Mouse (Mus musculus) neural tube, embryonic 14.5 days (tissue): ENCODE results near the gene Cdc14a. TPM values are rescaled to one million over a fixed set of nuclear protein-coding genes. Genes with fewer than 3 reads are reported as not detected.

Experiments
- ATAC-seq: fragments of 200-750 bp; cut with Nextera tagmentation; 2 replicates; pipeline ENCODE4 v1.8.0; 2017; ENCODE audit warnings: low read depth, mild to moderate bottlenecking, moderate TSS enrichment, moderate library complexity
- H3K27ac ChIP-seq: fragments of 300-500 bp; sonication (generic); 2 replicates; pipeline ENCODE4 v1.5.1; 2014; ENCODE audit warnings: low read depth, mild to moderate bottlenecking, control low read depth, low read length, moderate library complexity, mixed read lengths
- H3K27me3 ChIP-seq: fragments of 300-500 bp; sonication (generic); 2 replicates; pipeline ENCODE4 v1.6.1; 2014; ENCODE audit warnings: low read length; ENCODE audit not compliant: control insufficient read depth, insufficient read depth
- H3K36me3 ChIP-seq: fragments of 300-500 bp; sonication (generic); 2 replicates; pipeline ENCODE4 v1.6.1; 2014; ENCODE audit warnings: low read length, mixed read lengths; ENCODE audit not compliant: control insufficient read depth, insufficient read depth
- H3K4me1 ChIP-seq: fragments of 300-500 bp; sonication (generic); 2 replicates; pipeline ENCODE4 v1.6.1; 2014; ENCODE audit warnings: low read length; ENCODE audit not compliant: control insufficient read depth, insufficient read depth
- H3K4me2 ChIP-seq: fragments of 300-500 bp; sonication (generic); 2 replicates; pipeline ENCODE4 v1.6.1; 2014; ENCODE audit warnings: mild to moderate bottlenecking, low read depth, low read length, control low read depth
- H3K4me3 ChIP-seq: fragments of 300-500 bp; sonication (generic); 2 replicates; pipeline ENCODE4 v1.5.1; 2014; ENCODE audit warnings: low read depth, low read length, control low read depth, mixed read lengths
- H3K9ac ChIP-seq: fragments of 300-500 bp; sonication (generic); replicated peaks from 2 replicates; pipeline ENCODE4 v1.6.1; 2014; ENCODE audit warnings: low read depth, mild to moderate bottlenecking, control low read depth, low read length, mixed read lengths
- H3K9me3 ChIP-seq: fragments of 300-500 bp; sonication (generic); 2 replicates; pipeline ENCODE4 v1.6.1; 2016; ENCODE audit warnings: low read length; ENCODE audit not compliant: control insufficient read depth
- WGBS: fragments of 180-500 bp; shearing (Covaris S2); extraction: QIAGEN DNeasy Blood & Tissue Kit; methylation state at CpG from one replicate; pipeline ENCODE4 v1.1.7; 2014; 5-methylcytosine and 5-hydroxymethylcytosine counted together
- polyA plus RNA-seq: library from polyadenylated mRNA; unstranded; fragments of >200 nt; fragmentation: Nextera tagmentation; extraction: Ambion mirVana; gene quantifications from 2 replicates; pipeline ENCODE4 v1.2.1, GENCODE M21; 2014

Cdc14a gene
- polyA plus RNA-seq, 1 experiment from 2014 or later, result 4.9 TPM

GRCm38 (mm10) chr3:116333229-116333628 is 90.6 kb downstream of the Cdc14a start:
- H3K36me3 ChIP-seq, result no peaks in the 10 kb centered on the region
- WGBS, result 4% methylated on average over 7 of the region's 7 CpGs
- no peak overlapping the region for H3K4me2 ChIP-seq
- H3K9me3 ChIP-seq, result no peaks in the 10 kb centered on the region
- ATAC-seq, result no peak
- H3K27ac ChIP-seq, result no peak overlapping the region
- H3K9ac ChIP-seq, result no peak overlapping the region
- H3K4me3 ChIP-seq, result no peak overlapping the region
- H3K27me3 ChIP-seq, result no peaks in the 10 kb centered on the region
- no peaks in the 10 kb centered on the region for H3K4me1 ChIP-seq

- H3K9ac ChIP-seq, result no peak overlapping the region
- H3K27ac ChIP-seq, result no peak overlapping the region
- peaks cover 4% of the 10 kb centered on the region; the same call in 1 of the 2 replicates for H3K4me1 ChIP-seq
- no peak overlapping the region for H3K4me3 ChIP-seq
- 42% methylated on average over 8 of the region's 8 CpGs for WGBS
- no peaks in the 10 kb centered on the region for H3K36me3 ChIP-seq
- peak; percentile 85 for ATAC-seq
- no peaks in the 10 kb centered on the region for H3K9me3 ChIP-seq
- no peak overlapping the region for H3K4me2 ChIP-seq
- no peaks in the 10 kb centered on the region for H3K27me3 ChIP-seq
Observed at GRCm38 (mm10) chr3:116331811-116332464, 91.9 kb downstream of the Cdc14a start.

DNA sequence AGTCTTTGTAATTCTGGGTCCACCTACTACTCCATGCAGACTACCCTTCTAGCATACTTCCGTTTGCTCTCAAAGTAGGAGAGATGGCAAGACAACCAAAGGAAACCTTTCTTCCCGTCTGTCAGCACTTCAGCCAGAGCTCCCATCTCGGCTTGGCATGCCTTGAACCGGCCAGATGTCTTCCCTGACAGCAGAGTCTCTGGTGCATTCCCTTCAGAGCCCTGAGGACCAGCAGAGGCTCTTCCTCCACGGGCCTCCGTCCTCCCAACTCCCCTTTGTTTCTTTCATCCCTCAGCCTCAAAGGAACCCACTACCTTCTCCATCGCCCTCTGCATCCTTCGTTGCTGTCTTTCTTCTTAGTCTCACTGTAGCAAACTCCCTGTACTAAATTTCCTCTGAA is 93.9 kb downstream of the Cdc14a start:
- Histone ChIP-seq H3K36me3 (no peaks in the 10 kb centered on the region), H3K27ac (no peak overlapping the region), H3K4me1 (peaks cover 8% of the 10 kb centered on the region; the same call in 1 of the 2 replicates), H3K27me3 (no peaks in the 10 kb centered on the region), H3K9me3 (no peaks in the 10 kb centered on the region), H3K9ac (no peak overlapping the region), H3K4me2 (no peak overlapping the region), H3K4me3 (no peak overlapping the region)
- no peak for ATAC-seq
- 80% methylated on average over 8 of the region's 8 CpGs for WGBS

DNA sequence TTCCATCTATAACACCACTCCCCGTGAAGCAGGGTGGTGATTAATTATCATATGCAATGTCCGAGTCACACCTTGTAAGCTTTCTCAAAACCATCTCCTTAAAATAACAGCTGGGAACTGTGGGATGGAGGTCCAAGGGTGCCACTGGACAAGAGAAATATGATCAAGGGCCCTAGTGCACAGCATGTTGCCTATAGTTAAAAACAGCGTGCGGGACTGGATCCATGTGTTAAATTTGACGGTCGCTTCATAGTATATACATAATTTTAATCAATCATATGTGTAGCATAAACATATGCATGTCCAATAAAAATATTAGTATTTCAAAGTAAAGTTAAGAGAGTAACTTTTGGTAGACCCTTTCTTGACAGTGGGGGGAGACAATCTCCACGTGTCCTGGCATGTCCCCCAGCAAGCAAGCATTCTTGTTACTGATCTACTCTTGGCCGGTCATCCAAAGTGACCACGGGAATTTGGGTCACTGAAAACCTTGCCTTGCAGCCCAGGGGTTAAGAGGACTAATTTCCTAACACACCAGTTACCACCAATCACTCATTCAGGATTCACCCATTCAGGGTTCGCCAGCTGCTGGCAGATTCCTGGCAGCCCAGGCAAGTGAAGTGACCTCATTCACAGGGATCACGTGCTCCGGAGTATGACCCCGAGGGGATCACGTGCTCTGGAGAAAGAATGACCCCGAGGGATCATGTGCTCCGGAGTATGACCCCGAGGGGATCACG is 94.6 kb downstream of the Cdc14a start:
- H3K27ac ChIP-seq, result no peak overlapping the region
- ATAC-seq, result no peak
- WGBS, result 75% methylated on average over 18 of the region's 18 CpGs

DNA sequence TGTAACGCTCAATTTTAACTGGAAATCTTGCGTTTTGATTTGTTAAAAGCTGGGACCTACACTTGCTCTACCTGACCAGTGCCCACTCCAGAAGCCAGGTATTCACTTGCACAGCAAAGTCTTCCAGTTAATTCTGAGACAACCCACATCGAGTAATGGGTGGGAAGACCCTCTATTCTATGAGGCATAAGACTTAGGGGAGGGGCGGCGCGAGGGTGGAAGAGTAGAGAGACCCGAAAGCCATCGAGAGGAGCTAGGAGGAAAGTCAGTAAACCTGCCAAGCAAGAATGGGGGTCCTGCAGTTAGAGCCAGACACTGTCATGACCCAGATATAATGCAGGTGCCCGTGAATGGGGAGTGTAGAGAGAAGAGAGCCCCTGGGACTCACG is 96.2 kb downstream of the Cdc14a start:
- Histone ChIP-seq H3K4me3 (no peak overlapping the region), H3K9me3 (no peaks in the 10 kb centered on the region), H3K4me1 (peaks cover 8% of the 10 kb centered on the region; the same call in 1 of the 2 replicates), H3K4me2 (no peak overlapping the region; the same call in 1 of the 2 replicates), H3K27ac (no peak overlapping the region), H3K36me3 (no peaks in the 10 kb centered on the region), H3K9ac (no peak overlapping the region), H3K27me3 (no peaks in the 10 kb centered on the region)
- 56% methylated on average over 10 of the region's 10 CpGs for WGBS
- ATAC-seq, result peak; percentile 23; the same call in 1 of the 2 replicates

More for the DNA sequence above, 94.6 kb downstream of the Cdc14a start:
- H3K4me3 ChIP-seq, result no peak overlapping the region
- no peaks in the 10 kb centered on the region for H3K27me3 ChIP-seq
- no peaks in the 10 kb centered on the region for H3K36me3 ChIP-seq
- H3K9me3 ChIP-seq, result no peaks in the 10 kb centered on the region
- H3K4me1 ChIP-seq, result peaks cover 8% of the 10 kb centered on the region; the same call in 1 of the 2 replicates
- no peak overlapping the region for H3K4me2 ChIP-seq
- H3K9ac ChIP-seq, result no peak overlapping the region

GRCm38 (mm10) chr3:116327001-116327615 is 96.7 kb downstream of the Cdc14a start:
- H3K27ac ChIP-seq, result no peak overlapping the region
- no peaks in the 10 kb centered on the region for H3K9me3 ChIP-seq
- peak overlapping the region; percentile 61 for H3K4me2 ChIP-seq
- no peaks in the 10 kb centered on the region for H3K27me3 ChIP-seq
- peak overlapping the region; percentile 26 for H3K4me3 ChIP-seq
- ATAC-seq, result peak; percentile 64
- peaks cover 8% of the 10 kb centered on the region; the same call in 1 of the 2 replicates for H3K4me1 ChIP-seq
- no peaks in the 10 kb centered on the region for H3K36me3 ChIP-seq
- H3K9ac ChIP-seq, result peak overlapping the region; percentile 46
- 7% methylated on average over 23 of the region's 23 CpGs for WGBS

DNA sequence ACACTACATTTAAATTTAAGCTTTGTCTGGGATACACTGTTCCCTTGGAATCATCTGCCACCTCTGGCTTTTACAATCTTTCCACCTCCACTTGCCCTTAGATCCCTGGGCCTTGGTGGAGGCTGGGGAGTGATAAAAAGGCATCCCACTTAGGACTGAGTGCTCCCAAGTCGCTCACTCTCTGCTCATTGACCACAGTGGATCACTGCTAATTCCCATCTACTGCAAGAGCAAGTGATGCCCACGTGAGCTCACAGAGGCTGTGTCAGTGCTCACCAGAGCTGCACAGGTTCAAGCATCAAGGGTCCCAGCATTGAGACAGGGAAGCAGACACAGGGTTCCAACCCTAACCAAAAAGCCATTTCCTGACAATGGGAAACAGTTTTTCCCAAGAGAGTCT is 98.3 kb downstream of the Cdc14a start:
- Histone ChIP-seq H3K27ac (no peak overlapping the region), H3K4me3 (no peak overlapping the region), H3K27me3 (no peaks in the 10 kb centered on the region), H3K4me1 (peaks cover 8% of the 10 kb centered on the region; the same call in 1 of the 2 replicates), H3K36me3 (no peaks in the 10 kb centered on the region), H3K9me3 (no peaks in the 10 kb centered on the region), H3K9ac (no peak overlapping the region), H3K4me2 (no peak overlapping the region)
- ATAC-seq, result no peak
- 53% methylated on average over 2 of the region's 2 CpGs for WGBS

DNA sequence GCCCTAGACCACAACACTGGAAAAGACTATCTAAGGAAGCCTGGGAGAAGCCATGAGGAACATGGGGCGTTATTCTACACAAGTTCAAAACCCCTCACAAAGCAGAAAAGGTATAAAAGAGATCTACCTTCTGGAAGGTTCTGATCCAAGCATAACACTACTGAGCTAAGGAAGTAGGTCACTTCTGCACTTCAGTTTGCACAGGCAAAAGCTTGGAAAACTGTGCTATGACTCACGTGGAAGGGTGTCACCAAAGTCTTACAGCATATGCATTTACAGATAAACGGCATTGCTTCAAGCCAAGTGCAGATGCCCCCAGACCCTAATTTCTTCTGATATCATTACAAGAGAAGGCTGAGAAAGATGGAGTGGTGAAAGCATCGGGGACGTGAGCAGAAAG is 104.1 kb downstream of the Cdc14a start:
- 95% methylated on average over 5 of the region's 5 CpGs for WGBS

DNA sequence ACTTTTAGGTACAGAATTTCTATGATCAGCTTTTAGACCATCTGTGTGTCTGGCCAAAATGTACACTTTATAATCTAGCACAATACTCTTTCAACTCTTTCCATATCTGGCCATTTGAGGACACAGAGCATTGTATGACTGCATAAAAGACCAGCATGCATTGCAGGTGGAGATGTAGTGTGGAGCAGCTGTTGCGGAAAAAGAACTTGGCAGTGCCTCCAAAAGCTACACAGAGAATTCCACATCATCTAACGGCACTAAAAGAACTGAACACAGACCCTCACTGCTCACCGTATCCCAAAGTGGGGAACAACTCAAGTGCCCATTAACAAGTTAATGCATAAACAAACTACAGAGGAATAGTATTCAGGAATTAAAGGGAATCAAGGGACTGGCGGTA is 112.0 kb downstream of the Cdc14a start:
- ATAC-seq, result no peak
- H3K27me3 ChIP-seq, result no peaks in the 10 kb centered on the region
- H3K4me3 ChIP-seq, result no peak overlapping the region
- H3K9me3 ChIP-seq, result no peaks in the 10 kb centered on the region
- H3K27ac ChIP-seq, result no peak overlapping the region
- 77% methylated on average over 4 of the region's 4 CpGs for WGBS
- no peaks in the 10 kb centered on the region for H3K4me1 ChIP-seq
- H3K36me3 ChIP-seq, result no peaks in the 10 kb centered on the region
- H3K4me2 ChIP-seq, result no peak overlapping the region
- H3K9ac ChIP-seq, result no peak overlapping the region

More for the DNA sequence above, 104.1 kb downstream of the Cdc14a start:
- no peak for ATAC-seq
- H3K36me3 ChIP-seq, result no peaks in the 10 kb centered on the region
- H3K9ac ChIP-seq, result no peak overlapping the region
- no peak overlapping the region for H3K4me3 ChIP-seq
- no peak overlapping the region for H3K27ac ChIP-seq
- H3K4me2 ChIP-seq, result no peak overlapping the region
- no peaks in the 10 kb centered on the region for H3K27me3 ChIP-seq
- no peaks in the 10 kb centered on the region for H3K9me3 ChIP-seq
- no peaks in the 10 kb centered on the region for H3K4me1 ChIP-seq
